Mouse (Mus musculus): ENCODE results near the gene Samd7. TPM values are rescaled to one million over a fixed set of nuclear protein-coding genes. Genes with fewer than 3 reads are reported as not detected.

Gene Samd7
- polyA plus RNA-seq, 1 experiment from 2014 or later = not detected

DNA sequence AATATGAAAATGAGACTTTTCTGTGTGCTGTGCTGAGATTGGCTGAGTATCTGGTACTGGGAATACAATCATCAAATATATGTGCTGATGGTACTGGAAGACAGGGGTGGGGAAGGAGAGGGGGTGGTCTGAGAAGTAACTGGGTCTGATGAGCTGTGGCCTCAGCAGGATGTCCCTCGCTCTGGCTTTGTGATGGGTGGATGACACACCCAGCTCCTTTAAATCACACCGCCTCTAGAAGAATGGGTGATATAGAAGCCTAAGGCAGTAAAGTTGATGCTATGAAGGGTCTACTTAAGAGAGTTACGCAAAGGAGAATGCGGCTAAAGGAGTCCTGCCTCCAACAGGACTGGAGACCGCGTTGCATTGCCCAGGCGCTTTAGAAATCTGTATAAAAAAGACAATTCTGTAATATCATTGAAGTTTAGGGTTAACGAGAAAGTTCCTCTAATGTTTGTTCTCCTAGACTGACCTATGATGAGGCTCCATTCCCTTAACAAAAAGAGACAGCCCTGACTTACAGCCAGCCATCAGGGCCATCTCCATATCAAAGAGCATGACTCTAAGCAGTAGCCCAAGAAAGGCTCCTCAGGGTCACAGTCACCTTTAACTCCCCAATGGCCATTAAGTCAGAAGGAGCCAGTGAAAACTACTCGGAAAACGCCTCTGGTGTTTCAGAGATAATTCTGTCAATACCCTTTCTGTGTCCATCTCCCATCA is 21.8 kb upstream of the Samd7 start:
- 0 out of 2 replicates have a peak, but pooled peaks cover 4% of the 10 kb centered on the region for H3K4me1 ChIP-seq
- H3K4me2 ChIP-seq = no peak overlapping the region
- H3K4me3 ChIP-seq (replicated peaks) = no peak overlapping the region
- no peaks in the 10 kb centered on the region for H3K9me3 ChIP-seq (replicated peaks)
- no peaks in the 10 kb centered on the region for H3K27me3 ChIP-seq
- H3K27ac ChIP-seq = no peak overlapping the region
- no peak for ATAC-seq (replicated peaks; ENCODE audit: low FRiP score)
- 46% methylated on average over 10 of the region's 10 CpGs for WGBS
- H3K36me3 ChIP-seq = no peaks in the 10 kb centered on the region
- no peak overlapping the region for H3K9ac ChIP-seq

GRCm38 (mm10) chr3:30724848-30725465 is 21.1 kb upstream of the Samd7 start:
- no peak overlapping the region for H3K9ac ChIP-seq

GRCm38 (mm10) chr3:30725514-30725913 is 20.6 kb upstream of the Samd7 start:
- H3K4me1 ChIP-seq = 0 out of 2 replicates have a peak, but pooled peaks cover 4% of the 10 kb centered on the region
- no peak overlapping the region for H3K4me3 ChIP-seq (replicated peaks)
- no peaks in the 10 kb centered on the region for H3K36me3 ChIP-seq
- H3K27ac ChIP-seq = no peak overlapping the region
- no peak overlapping the region for H3K9ac ChIP-seq
- H3K27me3 ChIP-seq = no peaks in the 10 kb centered on the region
- WGBS = 86% methylated on average over 7 of the region's 7 CpGs
- no peak overlapping the region for H3K4me2 ChIP-seq
- H3K9me3 ChIP-seq (replicated peaks) = no peaks in the 10 kb centered on the region
- no peak for ATAC-seq (replicated peaks; ENCODE audit: low FRiP score)

More at GRCm38 (mm10) chr3:30724848-30725465, 21.1 kb upstream of the Samd7 start:
- 72% methylated on average over 10 of the region's 10 CpGs for WGBS
- 0 out of 2 replicates have a peak, but pooled peaks cover 4% of the 10 kb centered on the region for H3K4me1 ChIP-seq
- no peaks in the 10 kb centered on the region for H3K9me3 ChIP-seq (replicated peaks)
- H3K36me3 ChIP-seq = no peaks in the 10 kb centered on the region
- ATAC-seq (replicated peaks; ENCODE audit: low FRiP score) = no peak
- H3K4me3 ChIP-seq (replicated peaks) = no peak overlapping the region
- H3K4me2 ChIP-seq = no peak overlapping the region
- no peak overlapping the region for H3K27ac ChIP-seq
- H3K27me3 ChIP-seq = no peaks in the 10 kb centered on the region

DNA sequence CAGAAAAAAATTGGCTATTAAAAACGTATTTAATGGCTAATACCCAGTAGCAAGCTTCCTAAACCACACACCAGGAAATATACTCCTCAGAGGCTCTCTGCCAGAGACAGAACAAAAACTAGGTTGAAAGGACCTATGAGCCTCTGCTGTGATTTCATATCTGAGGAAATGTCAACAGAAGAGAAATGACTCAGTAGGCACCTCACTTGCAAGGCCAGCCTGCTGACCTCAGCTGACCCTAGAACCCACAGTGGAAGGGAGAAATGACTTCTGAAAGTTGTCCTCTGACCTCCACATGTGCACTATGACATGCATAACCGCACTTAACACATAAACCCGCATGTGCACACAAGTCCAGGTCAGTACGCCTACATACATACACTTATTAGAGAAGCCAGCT is 18.9 kb upstream of the Samd7 start:
- H3K4me3 ChIP-seq (replicated peaks) = no peak overlapping the region
- H3K4me1 ChIP-seq = 0 out of 2 replicates have a peak, but pooled peaks cover 4% of the 10 kb centered on the region
- no peak overlapping the region for H3K27ac ChIP-seq
- no peaks in the 10 kb centered on the region for H3K27me3 ChIP-seq
- no peak overlapping the region for H3K9ac ChIP-seq
- 88% methylated on average over 4 of the region's 4 CpGs for WGBS
- no peaks in the 10 kb centered on the region for H3K9me3 ChIP-seq (replicated peaks)
- no peak for ATAC-seq (replicated peaks; ENCODE audit: low FRiP score)
- H3K36me3 ChIP-seq = no peaks in the 10 kb centered on the region
- no peak overlapping the region for H3K4me2 ChIP-seq

DNA sequence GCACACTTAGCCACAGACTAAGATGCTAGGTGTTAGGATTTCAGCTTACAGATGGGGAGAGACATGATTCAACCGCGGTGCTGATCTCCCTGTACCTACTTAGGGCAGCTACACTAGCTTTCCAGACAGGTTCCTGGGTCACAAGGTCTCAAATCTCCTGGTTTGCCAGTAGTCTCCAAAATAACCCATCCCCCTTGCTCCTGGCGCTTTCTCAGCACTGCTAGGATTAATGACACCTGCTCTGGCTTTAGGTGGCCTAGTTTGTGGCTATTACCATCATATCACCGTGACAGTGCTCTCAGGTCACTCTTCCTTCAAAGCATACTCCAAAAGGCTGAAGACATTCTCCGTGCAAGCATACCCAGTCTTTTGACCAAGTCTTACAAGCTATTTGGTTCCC is 17.0 kb upstream of the Samd7 start:
- no peak overlapping the region for H3K9ac ChIP-seq
- no peaks in the 10 kb centered on the region for H3K4me1 ChIP-seq
- H3K4me2 ChIP-seq = no peak overlapping the region
- H3K27ac ChIP-seq = no peak overlapping the region
- no peak overlapping the region for H3K4me3 ChIP-seq (replicated peaks)
- no peaks in the 10 kb centered on the region for H3K36me3 ChIP-seq
- ATAC-seq (replicated peaks; ENCODE audit: low FRiP score) = no peak
- no peaks in the 10 kb centered on the region for H3K27me3 ChIP-seq
- 83% methylated on average over 5 of the region's 5 CpGs for WGBS
- H3K9me3 ChIP-seq (replicated peaks) = no peaks in the 10 kb centered on the region

- 83% methylated on average over 9 of the region's 9 CpGs for WGBS
- H3K9me3 ChIP-seq (replicated peaks) = no peaks in the 10 kb centered on the region
- H3K4me2 ChIP-seq = no peak overlapping the region
Measured at GRCm38 (mm10) chr3:30736809-30737208, 9.3 kb upstream of the Samd7 start.

GRCm38 (mm10) chr3:30741306-30741705 is 4.8 kb upstream of the Samd7 start:
- H3K4me1 ChIP-seq = no peaks in the 10 kb centered on the region
- no peaks in the 10 kb centered on the region for H3K27me3 ChIP-seq
- H3K4me2 ChIP-seq = no peak overlapping the region
- H3K27ac ChIP-seq = no peak overlapping the region
- WGBS = 81% methylated on average over 6 of the region's 6 CpGs
- no peaks in the 10 kb centered on the region for H3K9me3 ChIP-seq (replicated peaks)
- no peak overlapping the region for H3K4me3 ChIP-seq (replicated peaks)
- no peak for ATAC-seq (replicated peaks; ENCODE audit: low FRiP score)
- no peak overlapping the region for H3K9ac ChIP-seq
- no peaks in the 10 kb centered on the region for H3K36me3 ChIP-seq

More at GRCm38 (mm10) chr3:30736809-30737208, 9.3 kb upstream of the Samd7 start:
- Histone ChIP-seq H3K4me3 (replicated peaks) (no peak overlapping the region), H3K9ac (no peak overlapping the region), H3K27ac (no peak overlapping the region), H3K27me3 (no peaks in the 10 kb centered on the region), H3K4me1 (no peaks in the 10 kb centered on the region), H3K36me3 (no peaks in the 10 kb centered on the region)
- ATAC-seq (replicated peaks; ENCODE audit: low FRiP score) = no peak

- Histone ChIP-seq H3K4me1 (no peaks in the 10 kb centered on the region), H3K4me3 (replicated peaks) (no peak overlapping the region), H3K36me3 (no peaks in the 10 kb centered on the region), H3K9ac (no peak overlapping the region), H3K27me3 (no peaks in the 10 kb centered on the region), H3K27ac (no peak overlapping the region), H3K9me3 (replicated peaks) (no peaks in the 10 kb centered on the region), H3K4me2 (no peak overlapping the region)
- no peak for ATAC-seq (replicated peaks; ENCODE audit: low FRiP score)
- WGBS = 84% methylated on average over 7 of the region's 7 CpGs
Measured at GRCm38 (mm10) chr3:30742891-30743290, 3.2 kb upstream of the Samd7 start.

DNA sequence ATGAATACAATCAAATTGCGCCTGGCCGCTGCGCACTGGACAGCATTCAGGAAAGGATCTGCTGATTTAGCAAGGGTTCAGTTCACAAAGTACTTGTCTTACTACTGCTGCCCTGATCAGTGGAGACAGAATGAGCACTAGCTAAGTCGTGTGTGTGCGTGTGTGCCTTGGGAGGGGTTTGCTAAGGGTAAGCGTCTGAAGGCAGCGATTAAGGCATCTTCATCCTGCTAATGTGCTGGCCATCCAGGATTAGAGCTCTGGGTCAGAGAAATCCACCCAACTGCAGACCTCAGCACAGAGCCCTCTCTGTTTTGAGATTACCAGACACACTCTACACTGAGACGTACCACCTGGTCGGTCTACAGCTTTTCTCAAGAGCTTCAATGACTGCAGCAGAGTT is 2.2 kb downstream of the Samd7 start:
- H3K27me3 ChIP-seq = no peaks in the 10 kb centered on the region
- no peak overlapping the region for H3K4me3 ChIP-seq (replicated peaks)
- H3K4me1 ChIP-seq = no peaks in the 10 kb centered on the region
- ATAC-seq (replicated peaks; ENCODE audit: low FRiP score) = no peak
- no peak overlapping the region for H3K4me2 ChIP-seq
- 89% methylated on average over 9 of the region's 9 CpGs for WGBS
- H3K36me3 ChIP-seq = no peaks in the 10 kb centered on the region
- no peak overlapping the region for H3K27ac ChIP-seq
- H3K9ac ChIP-seq = no peak overlapping the region
- no peaks in the 10 kb centered on the region for H3K9me3 ChIP-seq (replicated peaks)

- no peaks in the 10 kb centered on the region for H3K36me3 ChIP-seq
- no peak overlapping the region for H3K9ac ChIP-seq
- 97% methylated on average over 4 of the region's 4 CpGs for WGBS
- H3K27ac ChIP-seq = no peak overlapping the region
- H3K4me2 ChIP-seq = no peak overlapping the region
- ATAC-seq (replicated peaks; ENCODE audit: low FRiP score) = no peak
- H3K4me3 ChIP-seq (replicated peaks) = no peak overlapping the region
- H3K4me1 ChIP-seq = no peaks in the 10 kb centered on the region
- no peaks in the 10 kb centered on the region for H3K27me3 ChIP-seq
- H3K9me3 ChIP-seq (replicated peaks) = no peaks in the 10 kb centered on the region
Measured at GRCm38 (mm10) chr3:30754696-30755095, 8.6 kb downstream of the Samd7 start.

DNA sequence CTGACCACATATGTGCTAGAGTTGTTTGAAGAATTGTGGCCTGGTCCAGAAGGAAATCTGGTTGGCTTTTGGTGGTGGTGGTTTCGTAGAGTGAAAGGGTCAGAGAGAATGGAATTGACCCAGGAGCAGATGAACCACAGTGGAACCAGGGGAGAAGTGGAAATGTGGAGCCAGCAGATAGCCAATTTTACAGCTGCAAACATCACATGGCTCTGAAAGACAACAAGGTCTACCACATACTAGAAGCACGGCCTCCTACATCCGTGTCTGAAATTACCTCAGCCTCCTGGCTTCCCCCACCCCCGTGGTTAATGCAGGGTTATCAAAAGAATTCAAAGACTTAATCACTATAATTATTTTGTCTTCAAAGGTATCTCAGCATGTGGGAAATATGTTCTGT is 18.8 kb downstream of the Samd7 start:
- H3K9me3 ChIP-seq (replicated peaks) = no peaks in the 10 kb centered on the region
- H3K27me3 ChIP-seq = no peaks in the 10 kb centered on the region
- H3K4me1 ChIP-seq = no peaks in the 10 kb centered on the region
- 91% methylated on average over 4 of the region's 4 CpGs for WGBS
- no peak overlapping the region for H3K27ac ChIP-seq
- H3K4me2 ChIP-seq = no peak overlapping the region
- no peak overlapping the region for H3K4me3 ChIP-seq (replicated peaks)
- ATAC-seq (replicated peaks; ENCODE audit: low FRiP score) = no peak
- no peaks in the 10 kb centered on the region for H3K36me3 ChIP-seq
- H3K9ac ChIP-seq = no peak overlapping the region

DNA sequence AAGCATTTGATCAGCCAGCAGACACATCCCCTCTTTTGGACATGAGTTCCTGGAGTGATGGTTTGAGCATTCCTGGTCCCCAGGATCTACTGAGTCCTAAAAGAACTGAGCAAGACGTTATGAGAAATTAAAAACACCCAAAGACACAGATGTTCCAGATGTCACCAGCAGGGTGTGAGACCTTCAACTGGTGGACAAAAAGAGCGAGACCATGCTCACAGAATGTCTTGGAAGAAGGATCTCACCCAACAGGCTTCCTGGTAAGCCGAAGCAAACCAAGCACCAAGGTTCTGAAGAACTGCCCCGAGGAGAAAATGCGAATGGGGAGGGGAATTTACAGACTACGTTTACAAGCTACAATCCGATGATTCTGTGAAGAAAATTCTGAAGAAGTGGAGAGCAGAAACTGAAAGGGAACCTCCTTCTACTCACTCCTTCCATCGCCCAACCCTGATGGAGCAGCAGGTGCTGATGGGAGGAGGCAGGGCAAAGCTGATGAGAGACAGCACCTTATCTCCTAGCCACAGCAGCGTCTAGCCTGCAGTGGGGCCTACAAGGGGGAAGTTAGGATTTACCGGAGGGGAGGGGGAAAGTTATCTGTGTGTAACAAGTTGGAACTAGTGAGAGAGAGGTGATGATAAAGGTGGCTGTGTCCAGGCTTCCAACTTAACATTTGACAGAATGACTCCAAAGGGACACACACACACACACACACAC is 19.4 kb downstream of the Samd7 start:
- Histone ChIP-seq H3K27ac (no peak overlapping the region), H3K4me3 (replicated peaks) (no peak overlapping the region), H3K27me3 (no peaks in the 10 kb centered on the region), H3K4me1 (no peaks in the 10 kb centered on the region), H3K4me2 (no peak overlapping the region), H3K9me3 (replicated peaks) (no peaks in the 10 kb centered on the region), H3K36me3 (no peaks in the 10 kb centered on the region), H3K9ac (no peak overlapping the region)
- WGBS = 77% methylated on average over 10 of the region's 10 CpGs
- peak; percentile 92 for ATAC-seq (replicated peaks; ENCODE audit: low FRiP score)

Measured in kidney, embryonic 15.5 days (tissue).